Mouse (Mus musculus): ENCODE data around the gene Myl6.

Myl6 gene

DNA sequence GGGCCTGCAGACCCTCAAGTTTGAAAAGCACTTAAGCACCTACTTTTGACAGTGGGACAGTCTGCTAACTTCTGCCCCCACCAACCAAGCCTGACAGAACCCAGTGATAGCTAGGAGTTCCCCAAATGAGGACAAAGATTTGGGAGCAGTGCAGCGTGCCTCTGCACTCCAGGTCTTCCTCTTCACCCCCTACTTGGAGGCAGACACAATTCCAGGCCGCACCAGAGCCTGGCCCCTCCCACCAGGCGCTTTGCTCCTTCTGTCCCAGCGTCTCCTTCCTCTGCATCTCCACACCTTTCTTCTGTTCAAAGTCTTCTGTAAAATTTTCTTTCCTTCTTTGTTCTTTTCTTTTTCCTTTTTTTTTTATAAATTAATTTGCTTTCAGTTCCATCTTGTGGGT, 4.2 kb downstream of the Myl6 start:
- no peak for DNase-seq (ENCODE audit: extremely low read depth, low read depth)

DNA sequence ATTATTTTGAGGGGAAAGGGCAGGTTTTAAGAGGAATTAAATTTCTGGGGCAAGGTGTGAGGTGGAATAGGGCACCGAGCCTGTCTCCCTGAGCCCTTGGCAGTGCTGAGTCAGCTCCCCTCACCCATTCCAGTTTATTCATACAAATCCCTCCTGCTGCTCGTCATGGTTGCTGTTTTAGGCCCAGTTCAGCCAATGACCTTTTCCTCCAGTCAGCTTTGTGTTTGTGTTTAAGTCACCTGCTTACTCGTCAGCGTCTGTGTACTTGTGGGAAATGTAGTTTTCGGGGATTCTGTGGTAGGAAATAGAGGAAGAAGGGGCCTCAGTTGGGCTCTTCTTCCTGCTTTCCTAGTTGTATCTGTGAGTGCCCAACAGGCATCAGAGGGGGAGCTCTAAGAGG, 4.6 kb downstream of the Myl6 start:
- no peak for DNase-seq (ENCODE audit: extremely low read depth, low read depth)

DNA sequence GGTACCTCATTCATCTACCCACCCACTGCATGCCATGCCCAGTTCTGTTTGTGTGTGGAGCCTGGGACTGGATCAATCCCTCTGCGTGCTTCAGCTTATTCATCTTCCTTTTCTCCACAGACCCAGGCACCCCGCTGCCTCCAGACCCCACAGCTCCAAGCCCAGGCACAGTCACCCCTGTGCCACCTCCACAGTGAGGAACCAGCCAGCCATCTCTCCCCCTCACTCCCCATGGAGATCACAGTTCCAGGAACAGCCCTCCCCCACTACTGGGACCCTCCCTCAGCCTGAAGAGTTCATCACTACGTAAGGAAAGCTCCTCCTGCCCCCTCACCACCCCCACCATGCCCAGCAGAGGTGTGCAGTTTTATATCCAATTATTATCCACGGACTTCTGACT, 5.2 kb downstream of the Myl6 start:
- no peak for DNase-seq (ENCODE audit: extremely low read depth, low read depth)

DNA sequence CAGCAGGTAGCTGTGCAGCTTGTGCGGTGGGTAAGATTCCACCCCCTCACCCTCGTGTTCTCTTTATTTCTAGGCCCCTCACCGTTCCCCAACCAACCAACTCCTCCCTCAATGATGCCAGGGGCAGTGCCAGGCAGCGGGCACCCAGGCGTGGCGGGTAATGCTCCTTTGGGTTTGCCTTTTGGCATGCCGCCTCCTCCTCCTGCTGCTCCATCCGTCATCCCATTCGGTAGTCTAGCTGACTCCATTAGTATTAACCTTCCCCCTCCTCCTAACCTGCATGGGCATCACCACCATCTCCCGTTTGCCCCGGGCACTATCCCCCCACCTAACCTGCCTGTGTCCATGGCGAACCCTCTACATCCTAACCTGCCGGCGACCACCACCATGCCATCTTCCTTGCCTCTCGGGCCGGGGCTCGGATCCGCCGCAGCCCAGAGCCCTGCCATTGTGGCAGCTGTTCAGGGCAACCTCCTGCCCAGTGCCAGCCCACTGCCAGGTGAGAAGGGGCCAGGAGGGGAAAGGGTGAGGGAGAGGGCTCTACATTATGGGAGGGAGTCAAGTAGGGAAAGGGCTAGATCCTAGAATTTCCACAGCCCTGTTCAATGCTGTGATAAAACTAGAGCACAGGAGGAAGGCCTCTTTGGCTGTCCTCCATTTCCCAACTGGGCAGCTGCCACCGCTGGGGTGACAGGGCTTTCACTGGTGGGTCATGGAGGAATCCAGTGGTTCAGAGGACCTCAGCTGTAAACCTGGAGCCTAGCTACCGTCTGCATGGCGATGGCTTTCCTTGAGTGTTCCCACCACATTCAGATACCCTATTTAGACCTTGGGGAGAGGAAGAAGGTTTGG, 5.9 kb downstream of the Myl6 start:
- no peak for DNase-seq (ENCODE audit: extremely low read depth, low read depth)

DNA sequence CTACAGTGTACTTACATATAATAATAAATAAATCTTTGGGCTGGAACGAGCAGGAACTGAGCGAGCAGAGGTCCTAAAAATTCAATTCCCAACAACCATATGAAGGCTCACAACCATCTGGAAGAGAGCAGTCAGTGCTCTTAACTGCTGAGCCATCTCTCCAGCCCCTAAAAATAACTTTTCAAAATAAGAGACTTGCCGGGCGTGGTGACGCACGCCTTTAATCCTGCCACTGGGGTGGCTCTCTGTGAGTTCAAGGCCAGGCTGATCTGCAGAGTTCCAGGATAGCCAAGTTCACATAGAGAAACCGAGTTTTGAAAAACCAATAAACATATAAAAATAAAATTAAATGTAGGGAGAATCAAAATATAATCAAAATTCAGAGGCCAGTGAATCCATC, 7.6 kb downstream of the Myl6 start:
- no peak for DNase-seq (ENCODE audit: extremely low read depth, low read depth)

DNA sequence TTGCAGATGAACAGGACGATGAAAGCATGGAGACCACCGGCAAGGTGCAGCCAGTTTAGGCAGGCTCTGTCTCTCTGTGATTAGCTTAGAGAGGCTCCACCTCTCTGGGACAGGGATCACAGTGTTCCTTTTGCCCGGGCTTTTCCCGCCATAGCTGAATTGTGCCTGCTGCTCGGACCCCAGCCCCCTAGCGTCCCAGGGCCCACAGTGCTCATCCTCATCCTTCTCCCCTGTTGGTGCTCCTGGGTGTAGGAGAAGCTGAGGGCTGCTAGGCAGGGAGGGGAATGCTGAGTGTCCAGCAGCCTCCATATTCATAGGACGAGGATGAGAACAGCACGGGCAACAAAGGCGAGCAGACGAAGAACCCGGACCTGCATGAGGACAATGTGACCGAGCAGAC, 19.6 kb downstream of the Myl6 start:
- no peak for DNase-seq (ENCODE audit: extremely low read depth, low read depth)

DNA sequence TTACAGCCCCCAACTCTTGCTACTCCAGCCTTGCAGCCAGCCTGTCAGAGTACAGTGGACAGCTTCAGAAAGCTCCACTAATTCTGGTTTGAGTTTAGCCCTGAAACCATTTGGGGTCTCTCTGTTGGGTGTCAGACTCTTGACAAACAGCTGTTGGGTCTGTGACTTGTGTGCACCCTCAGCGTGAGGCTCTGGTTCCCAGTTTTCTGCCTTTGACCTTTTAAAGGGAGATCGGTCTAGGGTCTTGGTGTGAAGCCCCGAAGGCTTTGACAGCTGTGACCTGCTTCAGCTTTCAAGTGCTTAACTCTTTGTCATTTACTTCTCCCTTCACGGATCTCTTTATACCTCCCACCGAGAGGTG, 33.7 kb downstream of the Myl6 start:
- DNase-seq (ENCODE audit: extremely low read depth, low read depth) = no peak

DNA sequence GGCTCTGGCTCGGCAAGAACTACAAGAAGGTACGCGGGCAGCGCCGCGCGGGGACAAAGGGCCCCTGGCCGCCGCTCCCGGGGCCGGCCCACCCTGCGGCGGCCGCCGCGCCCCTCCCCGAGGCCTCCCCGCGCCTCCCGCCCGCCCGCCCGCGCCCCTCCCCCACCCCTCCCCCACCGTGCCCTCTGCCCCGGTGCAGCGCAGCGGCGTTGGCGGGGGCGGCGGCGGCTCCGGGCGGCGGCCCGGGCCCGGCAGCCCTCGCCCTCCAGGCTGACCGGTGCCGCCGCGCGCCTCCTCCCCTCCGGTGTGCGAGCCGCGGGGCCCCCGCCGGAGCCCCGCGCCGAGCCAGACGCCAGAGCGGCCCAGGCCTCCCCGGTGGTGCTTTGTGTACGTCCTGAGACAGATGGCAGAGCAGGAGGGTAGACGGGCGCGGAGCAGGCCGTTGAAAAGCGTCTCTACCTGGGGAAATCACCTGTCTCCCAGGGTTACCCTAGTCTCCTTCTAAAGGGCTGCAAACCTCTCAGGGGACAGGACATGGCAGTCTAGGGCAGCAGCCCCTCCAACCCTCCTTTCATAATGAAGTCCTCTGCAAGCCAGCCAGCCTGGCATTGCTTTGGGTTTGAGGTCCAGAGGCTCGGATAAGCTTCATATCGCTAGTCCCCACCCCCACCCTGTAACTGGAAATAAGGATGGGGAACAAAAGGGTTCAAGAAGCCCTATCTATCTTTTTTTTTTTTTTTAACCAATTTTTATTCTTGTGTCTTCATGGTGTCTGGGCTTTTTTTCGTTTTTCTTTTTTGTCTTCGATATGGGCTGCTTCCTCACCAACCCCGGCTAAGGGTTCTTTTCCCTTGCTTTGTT, 34.3 kb downstream of the Myl6 start:
- DNase-seq (ENCODE audit: extremely low read depth, low read depth) = peak; percentile 58

DNA sequence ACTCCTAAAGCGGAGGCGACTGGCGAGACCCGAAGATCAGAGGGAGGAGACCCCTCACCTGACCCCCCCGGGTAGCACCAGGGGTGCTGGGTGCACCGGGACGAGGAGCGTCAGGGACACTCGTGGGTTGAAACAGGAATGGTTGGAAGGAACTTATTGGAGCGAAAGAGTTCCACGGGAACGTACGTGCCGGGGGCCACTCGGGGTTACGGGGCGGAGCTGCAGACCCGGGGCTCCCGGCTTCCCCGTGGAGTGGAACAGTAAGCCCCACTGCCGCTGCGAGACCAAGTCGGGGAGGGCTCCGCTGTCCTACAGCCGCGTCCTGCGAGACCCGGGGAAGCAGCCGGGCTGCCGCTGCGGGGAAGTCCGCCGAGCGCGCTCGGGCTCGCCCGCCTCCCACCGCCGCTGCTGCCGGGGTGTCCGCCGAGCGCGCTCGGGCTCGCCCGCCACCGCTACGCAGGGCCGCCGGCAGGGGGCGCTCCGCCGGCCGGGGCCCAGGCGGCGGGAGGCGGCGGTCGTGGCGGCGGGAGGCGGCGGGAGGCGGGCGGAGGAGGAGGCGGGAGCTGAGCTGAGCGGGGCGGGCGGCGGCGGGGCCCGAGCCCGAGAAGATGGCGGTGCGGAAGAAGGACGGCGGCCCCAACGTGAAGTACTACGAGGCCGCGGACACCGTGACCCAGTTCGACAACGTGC, 35.1 kb downstream of the Myl6 start, which contains the start of gene Smarcc2:
Smarcc2 (plus strand) TSS at position 530 of the 690 bp plus-strand sequence.
- DNase-seq (ENCODE audit: extremely low read depth, low read depth) = peak; percentile 19

DNA sequence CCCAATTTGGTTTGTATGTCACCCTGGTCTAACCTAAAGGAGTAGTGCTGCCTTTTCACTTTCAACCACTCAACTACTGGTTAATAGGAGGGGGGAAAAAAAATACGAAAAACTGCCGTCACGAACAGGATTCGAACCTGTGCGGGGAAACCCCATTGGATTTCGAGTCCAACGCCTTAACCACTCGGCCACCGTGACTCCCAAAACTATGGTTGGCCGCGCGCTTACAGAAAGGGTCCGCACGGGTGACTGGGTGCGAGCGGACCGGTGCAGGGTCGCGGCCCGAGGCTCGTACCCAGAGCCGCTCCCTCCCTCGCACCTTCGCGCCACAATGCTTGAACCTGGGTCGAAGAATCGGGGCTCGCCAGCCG, 35.6 kb downstream of the Myl6 start:
- DNase-seq (ENCODE audit: extremely low read depth, low read depth) = peak; percentile 68

DNA sequence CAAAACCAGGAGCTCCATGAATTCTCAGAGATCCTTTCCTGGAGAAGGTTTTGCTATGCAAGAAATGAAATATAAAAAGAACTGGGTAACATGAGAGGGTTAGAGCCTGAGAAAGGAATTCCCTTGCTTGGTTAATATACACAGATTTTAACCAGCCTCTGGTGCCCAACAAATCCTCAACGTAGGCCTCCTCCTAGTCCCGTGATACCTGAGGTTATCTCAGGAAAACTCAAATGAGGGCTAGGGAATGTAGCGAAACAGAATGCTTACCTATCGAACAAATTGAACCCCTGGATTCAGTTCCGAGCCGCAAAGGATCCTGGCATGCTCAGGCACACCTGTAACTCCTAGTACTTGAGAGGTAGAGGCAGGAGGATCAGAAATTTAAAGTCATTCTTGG, 36.3 kb downstream of the Myl6 start:
- no peak for DNase-seq (ENCODE audit: extremely low read depth, low read depth)

DNA sequence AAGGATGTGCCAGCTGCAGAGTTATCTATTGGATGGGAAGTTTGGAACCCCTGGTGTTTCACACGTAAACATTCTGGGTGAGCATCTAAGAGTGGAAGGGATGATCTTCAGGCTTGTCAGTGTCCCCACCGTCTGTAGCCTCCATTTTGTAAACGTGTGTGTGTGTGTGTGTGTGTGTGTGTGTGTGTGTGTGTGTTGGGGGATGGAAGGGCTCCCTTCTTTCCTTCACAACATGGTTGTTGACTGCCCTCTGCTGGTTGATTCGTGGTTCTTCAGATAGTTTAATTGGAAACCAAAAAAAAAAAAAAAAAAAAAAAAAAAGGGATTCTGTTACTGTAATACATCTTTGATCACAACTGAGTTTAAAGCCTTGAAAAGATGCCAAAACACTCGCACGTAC, 38.7 kb downstream of the Myl6 start:
- peak; percentile 66 for DNase-seq (ENCODE audit: extremely low read depth, low read depth)

DNA sequence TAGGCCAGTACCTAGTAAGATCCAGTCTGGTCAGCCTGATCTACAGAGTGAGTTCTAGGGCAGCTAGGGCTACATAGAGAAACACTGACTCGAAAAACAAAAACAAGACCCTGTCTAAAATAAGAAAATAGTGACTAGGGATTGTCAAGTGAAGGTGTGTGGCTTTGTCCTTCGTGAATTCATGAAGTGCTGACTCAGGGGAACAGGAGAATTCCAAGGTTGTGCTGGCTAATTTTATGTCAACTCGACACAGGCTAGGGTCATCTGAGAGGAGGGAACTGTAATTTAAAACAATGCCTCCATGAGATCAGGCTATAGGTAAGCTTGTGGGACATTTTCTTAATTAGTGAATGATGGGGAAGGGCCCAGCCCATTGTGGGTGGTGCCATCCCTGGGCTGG, 39.5 kb downstream of the Myl6 start:
- DNase-seq (ENCODE audit: extremely low read depth, low read depth) = no peak

DNA sequence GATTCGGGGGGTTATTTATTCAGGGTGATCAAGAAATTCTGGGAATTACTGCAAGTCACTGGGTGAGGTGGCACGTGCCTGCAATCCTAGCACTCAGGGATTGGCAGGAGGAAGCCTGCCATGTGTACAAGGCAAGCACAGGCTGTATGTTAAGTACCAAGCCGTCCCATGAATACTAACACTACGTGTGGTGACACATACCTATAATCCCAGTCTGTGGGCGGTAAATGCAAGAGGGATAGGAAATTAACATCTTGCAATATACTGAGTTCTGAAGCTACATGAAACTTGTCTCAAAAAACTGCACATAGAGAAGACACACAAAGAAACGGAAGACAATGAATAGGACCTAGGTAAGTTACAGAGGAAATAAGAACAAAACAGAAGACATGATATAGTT, 42.9 kb downstream of the Myl6 start:
- DNase-seq (ENCODE audit: extremely low read depth, low read depth) = no peak

DNA sequence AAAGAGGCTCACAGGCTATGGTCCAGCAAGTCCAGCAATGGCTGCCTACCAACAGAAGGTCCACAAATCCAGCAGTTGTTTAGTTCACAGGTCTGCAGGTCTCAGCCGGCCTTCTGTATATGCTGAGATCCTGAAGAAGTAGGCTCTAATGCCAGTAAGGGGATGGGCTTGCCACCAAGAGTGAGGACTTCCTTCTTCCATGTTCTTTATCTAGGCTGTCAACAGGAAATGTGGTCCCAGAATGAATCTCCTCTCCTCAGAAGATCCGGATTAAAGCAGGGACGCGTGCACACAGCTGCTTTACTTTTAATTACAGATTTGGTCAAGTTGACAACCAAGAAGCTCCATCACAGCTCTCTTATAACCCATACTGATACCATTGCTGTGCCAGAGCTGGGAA, 48.5 kb downstream of the Myl6 start:
- peak; percentile 41 for DNase-seq (ENCODE audit: extremely low read depth, low read depth)

DNA sequence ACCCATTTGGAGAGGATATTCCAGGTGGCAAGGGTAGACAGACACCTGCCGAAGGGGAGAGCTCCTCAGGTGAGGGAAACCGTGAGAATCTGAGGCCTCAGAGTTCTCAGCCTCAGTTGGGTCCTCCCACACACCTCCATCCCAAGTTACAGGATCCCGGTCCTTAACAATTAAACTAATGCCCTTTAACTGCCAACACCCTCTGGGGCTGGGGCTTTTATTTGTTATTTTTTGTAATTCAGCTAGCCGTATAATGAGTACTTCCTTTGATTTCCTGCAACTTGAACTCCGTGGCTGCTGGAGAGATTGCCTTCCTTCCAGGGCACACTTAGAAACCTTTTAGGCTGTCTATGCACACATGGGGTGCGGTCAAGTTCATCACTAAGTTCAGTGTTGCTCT, 49.6 kb downstream of the Myl6 start:
- DNase-seq (ENCODE audit: extremely low read depth, low read depth) = no peak

DNA sequence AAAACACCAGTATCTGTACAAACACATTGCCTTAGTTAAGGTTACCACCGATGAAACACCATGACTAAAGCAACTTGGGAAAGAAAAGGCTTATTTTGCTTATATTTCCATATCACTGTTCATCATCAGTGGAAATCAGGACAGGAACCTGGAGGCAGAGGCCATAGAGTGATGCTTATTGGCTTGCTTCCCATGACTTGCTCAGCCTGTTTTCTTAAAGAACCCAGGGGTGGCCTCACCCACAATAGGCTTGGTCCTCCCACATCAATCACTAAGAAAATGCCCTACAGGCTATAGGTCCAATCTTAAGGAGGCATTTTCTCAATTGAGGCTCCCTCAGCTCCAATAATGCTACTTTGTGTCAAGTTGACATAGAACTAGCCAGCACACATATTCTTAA, 51.2 kb downstream of the Myl6 start:
- no peak for DNase-seq (ENCODE audit: extremely low read depth, low read depth)

DNA sequence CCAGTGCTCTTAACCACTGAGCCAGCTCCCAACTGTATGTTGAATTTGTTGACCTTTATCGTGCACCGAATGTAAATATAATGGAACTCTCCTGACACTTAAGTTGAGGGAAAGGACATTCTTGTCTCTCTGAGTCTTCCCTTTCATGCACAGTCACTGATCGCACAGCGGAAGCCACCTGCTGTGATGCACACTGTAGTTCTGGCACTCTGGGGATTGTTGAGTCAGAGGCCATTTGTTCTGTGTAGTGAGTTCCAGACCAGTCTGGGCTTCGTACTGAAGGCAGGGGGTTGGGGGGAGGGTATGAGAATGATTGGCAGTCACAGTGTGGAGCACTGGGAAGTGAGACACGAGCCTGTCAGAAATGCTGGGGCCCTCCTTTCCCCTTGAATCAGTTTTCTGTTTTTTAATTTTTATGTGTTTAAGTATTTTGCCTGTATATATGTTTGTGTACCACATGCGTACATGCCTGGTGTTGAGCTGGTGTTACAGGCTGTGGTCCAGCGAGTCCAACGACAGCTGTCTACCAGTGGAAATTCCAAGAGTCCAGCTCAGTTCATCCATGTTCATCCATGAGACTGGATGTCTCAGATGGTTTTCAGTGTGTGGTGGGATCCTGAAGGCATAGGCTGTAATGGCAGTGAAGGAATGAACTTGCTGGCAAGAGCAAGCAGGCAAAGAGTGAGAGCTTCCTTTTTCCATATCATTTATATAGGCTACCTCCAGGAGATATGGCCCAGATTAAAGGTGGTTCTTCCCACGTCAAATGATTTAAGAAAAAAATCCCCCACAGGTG, 52.4 kb downstream of the Myl6 start:
- DNase-seq (ENCODE audit: extremely low read depth, low read depth) = no peak

Data from MEL-GATA-1-ER (cell line).